Mouse (Mus musculus): ENCODE data around the gene Hs6st2.
A peak's percentile ranks its signal among the peaks of the same experiment; 100 is the strongest.

Hs6st2 gene

DNA sequence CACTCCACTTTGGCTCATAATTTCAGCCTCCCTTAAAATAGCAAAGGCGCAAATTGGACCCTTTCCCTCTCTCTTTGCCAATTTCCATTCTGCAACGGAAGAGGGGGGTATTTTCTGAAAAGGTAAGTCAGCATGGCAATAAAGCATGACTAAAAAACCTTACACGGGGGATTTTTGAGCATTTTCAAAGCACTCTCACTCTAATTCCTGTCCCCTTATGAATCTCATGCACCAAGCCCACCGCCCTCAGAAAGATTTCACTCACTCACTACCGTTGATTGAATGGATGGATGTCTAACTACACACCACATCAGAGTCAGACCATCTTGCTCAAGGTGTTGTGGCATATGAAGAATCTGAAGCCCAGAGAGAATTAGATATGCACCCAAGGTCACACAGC is at the start of gene Hs6st2:
TSS of gene Hs6st2 (minus strand) at position 101 of the 400 bp plus-strand sequence.
- no peak for DNase-seq (ENCODE audit: low spot score in 2 of 2)

DNA sequence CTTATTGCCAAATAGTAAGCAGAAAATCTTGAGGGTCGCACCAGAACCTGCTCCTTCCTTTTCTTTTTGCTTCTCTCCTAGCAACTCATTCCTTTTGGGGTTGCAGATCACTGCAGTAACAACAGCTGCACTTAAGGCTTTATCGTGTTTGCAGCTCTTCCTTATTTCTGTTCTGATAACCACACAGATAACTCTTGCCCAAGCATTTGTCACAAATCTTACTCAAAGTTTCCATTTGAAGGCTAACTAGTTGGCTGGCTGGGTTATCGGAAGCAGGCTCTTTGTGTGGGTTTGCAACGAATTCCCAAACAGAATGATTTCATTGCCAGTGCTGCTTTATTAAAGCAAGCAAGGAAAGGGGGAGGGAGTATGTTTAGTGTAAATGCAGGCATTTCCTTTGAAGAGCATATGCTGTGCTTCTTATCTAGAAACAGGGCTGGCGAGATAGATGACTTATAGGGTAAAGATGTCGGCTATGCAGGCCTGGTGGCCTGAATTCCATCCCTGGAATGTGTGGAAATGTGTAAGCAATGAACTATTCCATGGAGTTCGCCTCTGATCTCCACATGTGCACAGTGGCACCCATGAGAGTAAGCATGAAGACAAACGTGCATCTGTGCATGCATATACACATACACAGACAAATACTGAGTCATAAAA is 32.6 kb upstream of the Hs6st2 start:
- DNase-seq (ENCODE audit: low spot score in 2 of 2): no peak

DNA sequence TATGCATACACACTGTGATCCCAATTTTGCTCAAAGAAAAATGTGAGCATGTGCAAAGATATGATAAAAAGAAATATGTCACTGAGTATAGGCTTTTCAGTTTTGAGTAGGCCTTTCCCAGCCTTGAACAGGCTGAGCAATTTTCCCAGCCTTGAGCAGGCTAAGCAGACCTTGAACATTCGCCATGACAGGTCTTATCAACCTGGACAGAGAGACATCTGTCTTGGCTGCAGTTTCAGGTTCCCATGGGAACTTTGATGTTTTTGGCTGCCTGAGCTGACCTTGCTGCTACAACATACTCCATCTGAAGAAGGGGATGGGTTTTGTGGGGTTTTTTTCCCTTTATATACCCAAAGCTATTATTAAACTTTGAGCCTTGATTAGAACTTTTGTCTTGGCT is 31.3 kb upstream of the Hs6st2 start:
- DNase-seq (ENCODE audit: low spot score in 2 of 2): no peak

DNA sequence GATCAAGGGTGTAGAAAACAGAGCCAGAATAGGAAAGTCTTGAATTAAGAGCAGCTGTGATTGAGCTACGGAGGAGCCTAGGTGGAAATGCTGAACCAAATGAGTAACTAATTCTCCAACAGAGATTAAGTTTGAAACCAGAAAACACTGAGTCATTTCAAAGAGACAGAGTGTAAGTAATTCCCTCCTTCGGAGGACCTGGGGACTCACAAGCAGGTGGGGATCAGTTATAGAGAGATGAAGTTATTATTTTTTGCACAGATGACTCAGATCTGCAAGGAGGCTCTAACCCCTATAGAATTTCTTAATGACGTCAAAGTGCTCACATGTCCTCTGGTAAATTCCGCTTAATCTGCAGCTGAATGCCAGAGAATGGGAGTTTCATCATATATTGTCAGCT is 21.2 kb upstream of the Hs6st2 start:
- DNase-seq (ENCODE audit: low spot score in 2 of 2): no peak

DNA sequence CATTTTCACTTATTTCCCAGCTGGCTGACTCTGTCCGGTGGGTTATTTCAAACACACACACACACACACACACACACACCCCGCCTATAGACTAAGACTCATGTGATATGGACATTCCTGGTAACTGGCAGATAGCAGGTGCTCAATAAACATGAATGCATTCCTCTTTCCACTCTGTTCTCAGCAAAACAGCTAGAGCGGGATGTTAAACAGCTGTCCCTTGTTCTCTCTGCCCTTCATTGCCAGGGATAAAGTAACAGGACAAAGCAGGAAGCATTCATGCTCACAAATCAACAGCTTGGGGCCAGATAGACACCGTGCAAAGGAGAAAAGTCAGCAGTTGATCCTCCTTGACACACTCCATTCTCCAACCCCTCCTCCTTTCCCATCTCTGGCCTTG is 17.4 kb upstream of the Hs6st2 start:
- DNase-seq (ENCODE audit: low spot score in 2 of 2): no peak

DNA sequence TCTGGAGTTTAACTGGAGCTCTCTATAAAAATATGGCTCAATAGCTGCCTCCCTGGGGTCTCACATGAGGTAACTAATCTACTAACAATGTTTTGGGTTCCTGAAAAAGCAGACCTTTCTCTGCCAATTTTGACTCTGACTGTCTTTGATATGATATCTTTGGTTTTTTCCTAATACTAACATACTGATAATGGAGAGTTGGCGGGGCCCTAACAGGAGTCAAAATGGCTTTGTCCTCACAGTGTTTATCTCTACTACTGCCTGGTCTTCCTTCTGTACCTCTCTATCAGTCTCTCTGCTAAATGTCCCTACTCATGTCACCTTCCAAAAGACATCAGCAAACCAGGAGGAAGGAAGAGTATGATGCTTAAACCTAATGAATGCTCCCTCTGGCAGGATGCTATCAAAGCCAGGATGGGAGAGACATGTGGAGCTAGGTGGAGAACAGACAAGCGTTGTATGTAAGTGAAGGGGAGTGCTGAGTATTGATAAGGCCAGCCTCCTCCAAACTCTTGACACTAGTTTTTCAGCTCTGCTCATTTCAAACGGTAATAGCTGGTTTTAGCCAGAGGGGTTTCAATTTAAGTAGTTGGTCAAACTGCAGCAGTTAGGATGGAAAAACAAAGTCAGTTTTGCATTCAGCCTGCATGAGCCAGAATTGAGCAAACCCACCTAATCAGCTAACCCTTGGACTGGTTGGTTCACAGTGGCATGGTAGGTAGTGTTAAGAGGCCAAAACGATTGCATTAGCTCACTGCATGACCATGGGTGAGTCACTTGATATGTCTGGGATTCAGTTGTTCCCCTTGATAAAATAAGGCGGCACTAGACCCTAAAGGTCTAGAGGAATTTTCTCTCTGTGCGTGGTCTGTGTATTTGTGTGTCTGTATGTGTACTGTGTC is 4.6 kb upstream of the Hs6st2 start:
- DNase-seq (ENCODE audit: low spot score in 2 of 2): no peak

DNA sequence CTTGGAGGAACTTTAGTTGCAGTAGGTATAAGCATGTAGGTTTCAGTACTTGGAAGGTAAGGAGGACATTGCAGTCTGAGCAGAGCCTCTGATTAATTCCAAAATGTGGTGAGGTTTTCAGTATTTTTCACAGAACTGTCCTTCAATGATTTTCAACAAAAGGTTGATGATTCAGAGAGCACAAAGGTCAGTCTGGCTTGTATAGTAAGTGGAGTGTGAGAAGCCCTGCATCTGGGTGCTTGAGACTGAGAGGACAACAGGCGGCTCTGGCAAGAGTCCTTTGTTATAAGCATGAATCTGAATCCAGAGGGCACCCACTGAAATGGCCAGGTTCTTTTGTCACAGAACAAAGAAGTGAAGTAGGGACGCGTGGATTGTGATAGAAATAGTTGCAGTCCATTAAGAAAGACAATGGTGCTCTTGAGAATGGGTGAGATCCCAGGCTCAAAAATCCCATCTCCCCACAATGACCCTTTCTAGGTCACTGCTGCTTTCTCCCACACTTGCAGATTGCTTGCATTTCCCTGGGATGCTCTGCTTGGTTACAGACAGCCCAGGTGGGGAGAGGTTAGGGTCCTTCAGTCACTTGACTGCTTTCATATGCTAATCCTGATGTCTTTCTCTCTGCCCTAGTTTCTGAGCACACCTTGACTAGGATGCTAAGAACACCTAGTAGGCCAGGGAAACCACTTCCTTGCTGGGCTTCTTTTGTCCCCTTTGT is 2.8 kb upstream of the Hs6st2 start:
- DNase-seq (ENCODE audit: low spot score in 2 of 2): no peak

DNA sequence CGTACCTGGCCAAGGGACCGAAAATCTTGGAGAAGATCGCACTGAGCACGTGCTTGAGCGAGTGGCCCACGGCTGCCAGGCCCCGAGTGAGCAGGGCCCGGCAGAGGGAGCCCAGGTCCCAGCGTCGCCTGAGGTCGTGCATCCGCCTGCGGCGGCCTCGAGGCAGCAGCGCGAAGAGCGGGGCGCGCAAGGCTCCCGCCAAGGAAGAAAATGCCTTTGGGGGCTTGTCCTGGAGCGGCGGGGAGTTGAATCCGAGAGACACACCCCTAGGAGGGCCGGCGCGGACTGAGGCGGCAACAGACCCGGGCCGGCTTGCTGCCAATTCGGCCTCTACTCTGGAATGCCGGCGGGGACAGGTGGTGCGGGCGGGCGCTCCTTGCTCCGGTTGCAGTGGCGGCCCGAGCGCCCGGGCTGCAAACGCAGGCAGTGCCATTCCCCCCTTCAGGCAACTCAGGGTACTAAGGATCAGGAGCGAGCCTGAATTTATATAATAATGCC is 437 bp downstream of the Hs6st2 start:
- peak in 1 of 2 experiments; percentile 2 for DNase-seq (ENCODE audit: low spot score in 2 of 2)

DNA sequence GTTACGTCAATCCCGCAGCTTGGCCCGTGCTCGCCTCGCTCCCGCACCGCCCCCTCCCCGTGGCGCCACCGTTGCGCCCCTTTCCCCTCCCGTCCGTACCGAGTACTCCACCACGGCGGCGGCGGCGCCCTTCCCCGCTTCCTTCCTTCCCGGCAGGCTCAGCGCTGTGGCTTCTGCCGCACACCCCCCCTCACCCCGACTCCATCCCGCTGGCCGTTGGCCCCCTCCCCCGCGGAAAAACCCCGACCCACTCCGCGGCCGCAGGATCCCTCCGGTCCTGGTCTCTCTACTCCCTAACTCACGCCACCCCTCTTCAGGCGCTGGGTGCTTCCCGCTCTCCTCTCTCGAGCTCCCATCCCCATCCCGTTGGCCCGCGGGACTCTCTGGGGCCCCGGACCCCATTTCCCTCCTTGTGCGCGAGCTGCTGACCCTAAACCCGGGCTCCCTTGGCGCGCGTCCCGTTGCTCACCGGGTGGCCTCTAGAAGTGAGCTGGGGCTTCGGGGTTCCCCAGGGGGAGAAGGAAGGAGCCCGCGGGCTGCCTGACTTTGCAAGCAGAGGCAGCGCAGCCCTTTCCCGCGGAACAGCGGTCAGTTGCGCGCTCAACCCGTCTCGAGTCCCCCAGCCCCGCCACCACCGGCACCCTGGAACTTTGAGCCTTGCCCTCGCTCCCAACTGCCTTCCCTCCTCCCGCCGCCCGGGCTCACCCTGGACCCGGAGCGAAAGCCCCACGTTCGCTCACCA is 1.1 kb downstream of the Hs6st2 start:
- DNase-seq (ENCODE audit: low spot score in 2 of 2): peak in 1 of 2 experiments; percentile 2

DNA sequence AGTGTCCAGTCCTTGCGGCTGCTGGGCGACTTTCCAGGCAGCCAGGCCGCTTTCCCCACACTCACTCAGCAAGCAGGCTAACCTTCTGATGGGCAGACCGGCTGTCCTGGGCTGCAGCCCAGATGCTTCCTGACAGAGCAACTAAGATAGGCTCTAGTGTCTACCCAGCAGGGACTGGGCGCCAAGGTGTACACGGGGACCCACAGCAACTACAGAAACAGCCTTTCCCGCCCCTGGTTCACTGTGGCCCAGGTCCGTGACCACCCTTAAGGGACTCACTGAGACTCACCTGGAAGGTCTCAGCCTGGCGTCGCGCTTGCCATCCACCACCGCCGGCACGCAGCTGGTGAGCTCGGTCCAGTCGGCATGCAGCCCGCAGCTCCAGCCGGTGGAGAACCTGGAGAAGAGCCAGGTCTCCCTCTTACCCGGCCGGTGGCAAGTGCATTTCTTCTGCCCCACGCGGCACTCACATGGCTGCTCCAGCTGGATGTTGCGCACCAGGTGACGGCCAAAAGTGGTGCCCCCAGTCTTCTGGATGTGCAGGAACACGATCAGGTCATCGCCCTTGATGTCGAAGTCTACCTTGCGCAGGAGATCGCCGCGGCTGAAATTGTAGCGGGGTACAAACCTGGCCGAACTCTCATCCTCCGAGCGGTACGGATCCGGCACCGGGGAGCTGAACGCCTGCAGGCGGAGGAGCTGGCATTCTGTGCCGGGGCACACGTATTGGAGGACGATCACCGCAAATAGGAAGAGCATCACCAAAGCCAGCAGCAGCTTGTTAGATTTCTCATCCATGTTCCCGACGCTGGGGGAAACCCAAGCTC is 1.8 kb downstream of the Hs6st2 start:
- DNase-seq (ENCODE audit: low spot score in 2 of 2): peak; percentile 10 to 13

DNA sequence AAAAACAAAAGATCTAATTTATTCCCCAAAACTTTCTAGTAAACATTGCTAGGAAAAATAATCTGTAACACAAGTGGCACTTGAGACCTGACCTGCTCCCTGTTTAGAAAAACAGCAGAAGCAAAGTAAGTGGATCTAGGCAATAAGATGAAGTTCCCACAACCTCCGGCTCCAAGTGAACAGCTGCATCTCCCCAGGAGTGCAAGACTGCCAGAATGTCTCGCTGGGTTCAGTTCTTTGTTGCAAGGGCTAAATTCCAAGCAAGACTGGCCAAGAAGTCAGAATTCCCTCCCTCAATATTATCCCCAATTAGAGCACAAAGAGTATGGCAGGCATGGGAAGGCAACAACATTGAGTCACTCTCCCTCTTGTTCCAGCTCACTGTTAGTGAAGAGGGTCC is 23.4 kb downstream of the Hs6st2 start:
- no peak for DNase-seq (ENCODE audit: low spot score in 2 of 2)

DNA sequence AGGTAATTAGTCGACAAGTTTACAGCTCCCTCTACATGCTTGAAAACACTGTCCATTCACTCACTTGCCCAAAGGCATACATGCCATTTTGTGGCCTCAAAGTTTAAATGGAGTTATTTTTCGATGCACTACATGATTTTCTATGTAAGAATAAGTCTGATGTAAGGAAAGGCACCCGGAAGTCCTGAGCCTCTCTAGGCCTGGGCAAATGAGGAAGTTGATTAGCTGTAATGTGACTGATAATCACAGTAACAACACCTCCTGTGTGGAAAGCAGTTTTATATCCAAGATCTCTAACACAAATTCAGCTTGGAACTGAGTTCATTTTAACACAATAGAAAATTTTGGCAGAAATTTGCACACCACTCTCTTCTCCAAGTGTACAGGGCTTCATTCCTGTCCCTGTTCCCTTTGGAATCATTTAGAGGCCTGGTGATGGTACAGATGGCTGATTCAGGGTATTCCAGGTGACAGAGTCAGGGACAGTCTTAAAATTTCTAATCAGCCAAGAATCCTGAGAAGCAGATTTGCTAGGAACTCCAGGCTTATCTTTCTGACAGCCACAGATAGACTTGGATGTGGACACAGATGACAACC is 38.9 kb downstream of the Hs6st2 start:
- DNase-seq (ENCODE audit: low spot score in 2 of 2): no peak

DNA sequence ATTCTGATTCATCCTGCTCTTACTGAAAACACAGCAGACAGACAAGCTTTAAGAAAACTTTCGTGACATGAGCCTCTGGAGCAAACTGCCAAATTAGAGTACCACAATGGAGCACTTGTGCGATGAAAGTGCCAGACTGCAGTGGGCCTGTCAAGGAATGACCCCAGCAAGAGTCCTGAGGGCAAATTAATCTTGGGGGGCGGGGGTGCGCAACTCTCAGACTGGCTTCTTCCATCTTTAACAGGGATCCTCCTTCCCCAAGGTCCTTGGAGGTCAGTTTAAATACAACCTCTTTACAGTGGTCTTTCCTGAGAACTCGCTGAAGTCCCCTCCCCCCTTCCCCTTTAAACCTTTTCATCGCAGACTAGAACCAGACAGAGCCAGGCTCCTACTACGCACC is 45.9 kb downstream of the Hs6st2 start:
- no peak for DNase-seq (ENCODE audit: low spot score in 2 of 2)

DNA sequence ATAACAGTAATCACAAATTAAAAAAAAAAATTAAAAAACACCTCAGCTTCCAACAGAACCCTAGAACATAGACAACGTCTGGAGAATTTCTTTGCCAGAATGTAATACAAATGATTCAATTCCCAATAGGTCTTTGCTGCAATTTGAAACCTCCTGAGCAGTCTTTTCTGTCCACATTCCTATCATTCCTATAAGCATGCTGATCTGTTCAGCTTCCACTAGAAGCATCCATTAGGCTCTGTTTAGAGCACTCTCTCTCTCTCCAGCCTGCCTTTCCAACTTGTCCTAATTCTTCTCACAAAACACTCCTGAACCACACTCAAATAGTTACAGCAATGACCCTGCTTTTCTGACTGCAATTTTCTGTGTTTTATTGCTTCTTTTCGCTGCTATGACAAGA is 50.3 kb downstream of the Hs6st2 start:
- no peak for DNase-seq (ENCODE audit: low spot score in 2 of 2)

DNA sequence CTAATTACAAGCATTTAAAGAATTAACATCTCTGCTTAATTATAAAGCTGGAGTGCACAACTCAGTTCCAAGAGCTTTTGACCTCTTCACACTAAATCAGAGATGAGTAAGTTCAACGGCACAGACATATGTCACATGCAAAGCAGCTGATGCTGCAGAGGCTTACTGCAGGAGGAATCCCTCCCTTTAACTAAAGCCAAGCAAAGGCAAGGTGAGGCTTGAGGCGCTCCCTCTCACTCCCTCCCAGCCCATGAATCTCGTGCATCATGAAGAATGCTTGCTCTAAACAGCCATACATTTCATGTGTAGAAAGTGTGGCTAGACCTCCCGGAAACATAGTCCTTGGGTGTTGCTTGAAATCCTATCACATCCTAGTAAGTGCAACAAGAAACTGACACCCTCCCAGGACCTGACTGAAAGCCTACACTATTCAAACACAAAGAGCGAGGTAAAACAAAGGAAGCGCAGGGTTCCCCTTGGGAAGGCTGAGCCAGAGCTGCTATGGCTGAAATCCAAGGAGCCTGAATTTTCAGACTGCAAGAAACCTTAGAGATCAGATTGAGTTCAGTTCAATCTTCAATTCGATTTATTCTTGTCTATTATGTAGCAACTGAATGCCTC is 67.2 kb downstream of the Hs6st2 start:
- DNase-seq (ENCODE audit: low spot score in 2 of 2): no peak

DNA sequence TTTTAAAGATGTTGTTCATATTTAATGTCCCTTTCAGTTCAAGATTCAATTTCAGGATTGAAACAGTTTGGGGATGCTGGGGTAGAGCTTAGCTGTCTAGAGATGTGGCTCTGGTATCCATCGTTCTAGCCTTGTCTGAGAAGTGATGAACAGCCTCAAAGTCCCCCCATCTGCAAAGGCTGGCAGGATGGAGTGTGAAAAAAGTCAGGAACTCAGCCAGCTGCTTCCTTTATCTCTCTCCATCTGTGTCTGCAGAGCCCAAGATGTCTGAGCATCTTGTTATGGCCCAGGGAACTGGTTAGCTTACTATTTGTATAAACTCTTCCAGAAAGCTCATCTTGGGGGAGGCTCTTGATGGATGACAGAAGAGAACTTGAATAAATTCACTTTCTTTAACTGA is 70.9 kb downstream of the Hs6st2 start:
- no peak for DNase-seq (ENCODE audit: low spot score in 2 of 2)

DNA sequence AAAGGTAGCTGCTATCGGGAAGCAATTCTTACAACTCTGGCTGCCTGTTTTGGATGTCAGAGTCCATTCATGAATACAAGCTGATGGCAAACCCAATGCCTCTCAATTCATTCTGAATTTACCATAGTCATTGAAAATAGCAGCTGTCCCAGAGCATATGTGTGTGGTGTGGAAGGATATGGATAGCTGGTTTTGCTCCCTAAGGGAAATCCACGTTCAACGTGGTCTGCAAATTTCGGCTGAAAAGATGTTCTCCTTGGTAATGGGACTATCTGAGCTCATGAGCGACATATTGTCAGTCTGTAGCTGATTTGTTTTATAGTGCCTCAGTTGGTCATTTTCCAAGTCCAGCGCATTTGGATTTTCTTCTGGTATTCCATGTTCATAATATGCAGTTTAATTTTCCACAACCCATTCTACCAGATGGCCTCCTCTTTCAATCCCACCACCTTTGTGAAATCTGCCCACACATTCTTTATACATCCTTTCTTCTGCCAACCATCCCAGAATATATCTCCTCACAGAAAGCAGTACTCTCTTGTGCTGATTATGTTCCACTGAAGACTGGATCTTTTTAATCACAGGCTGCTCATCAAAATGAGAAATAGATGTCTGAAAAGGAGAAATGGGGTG is 75.3 kb downstream of the Hs6st2 start:
- peak; percentile 1 to 3 for DNase-seq (ENCODE audit: low spot score in 2 of 2)

DNA sequence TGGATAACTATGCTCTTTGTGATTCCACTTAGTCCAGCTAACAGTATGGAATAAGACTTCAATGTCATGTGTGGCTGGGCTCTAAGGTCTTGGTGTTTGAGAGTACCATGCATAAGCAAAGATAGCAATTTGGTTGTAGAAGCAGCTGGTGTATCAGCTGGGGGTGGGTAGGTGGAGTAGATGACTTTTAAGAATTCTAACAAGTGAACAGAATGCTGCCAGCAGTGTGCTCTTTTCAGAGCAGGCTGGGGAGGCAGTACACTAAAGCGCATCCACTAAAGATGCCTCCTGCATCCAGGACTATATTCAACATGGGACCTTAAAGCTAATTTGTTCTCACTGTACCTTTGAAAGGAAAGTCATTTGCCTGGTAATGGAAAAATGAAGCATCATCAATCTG is 88.9 kb downstream of the Hs6st2 start:
- peak; percentile 19 to 24 for DNase-seq (ENCODE audit: low spot score in 2 of 2)

DNA sequence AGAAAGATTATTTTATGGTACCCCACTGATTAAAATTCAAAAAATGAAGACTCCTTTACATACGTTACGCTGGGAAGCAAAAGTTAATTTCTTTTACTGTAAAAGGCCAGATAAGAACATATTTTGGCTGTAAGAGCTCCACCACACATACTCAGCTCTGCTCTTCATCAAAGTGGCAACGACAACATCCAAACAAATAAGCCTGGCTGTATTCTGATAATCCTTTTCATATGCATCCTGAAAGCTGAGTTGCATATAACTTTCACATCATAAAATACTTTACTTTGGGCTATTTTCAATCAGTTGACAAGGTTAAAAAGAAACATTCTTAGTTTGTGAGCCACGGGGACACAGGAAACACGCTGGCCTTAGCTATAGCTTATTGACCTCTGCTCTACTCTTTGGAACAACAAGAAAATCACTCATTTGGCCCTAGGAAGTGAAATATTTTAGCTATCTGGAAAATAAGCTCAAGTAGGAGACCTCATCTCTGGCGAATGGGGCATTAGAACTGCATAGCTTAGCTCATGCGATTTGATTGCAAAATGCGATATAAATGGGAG is 91.1 kb downstream of the Hs6st2 start:
- no peak for DNase-seq (ENCODE audit: low spot score in 2 of 2)
